Mouse (Mus musculus) MEL (cell line): ENCODE results near the gene Ambp.

Experiments
- CHD2 ChIP-seq: IDR thresholded peaks from 2 replicates; pipeline ENCODE4 v1.6.1; 2011; ENCODE audit warnings: low read length, improper control_type of control experiment
- CTCF ChIP-seq, 3 experiments: IDR thresholded peaks in 2 of 3; conservative IDR thresholded peaks in 1 of 3; 2 replicates each; pipeline ENCODE4 v1.5.1; 2011 to 2012; ENCODE audit warnings: low read length in 3 of 3, low read depth in 2 of 3, mild to moderate bottlenecking in 2 of 3, improper control_type of control experiment in 1 of 3, inconsistent platforms in 1 of 3, mixed read lengths in 1 of 3, moderate library complexity in 1 of 3; ENCODE audit not compliant: control insufficient read depth in 1 of 3, insufficient read depth in 1 of 3, poor library complexity in 1 of 3, severe bottlenecking in 1 of 3
- E2F4 ChIP-seq: IDR thresholded peaks from 2 replicates; pipeline ENCODE4 v1.6.1; 2011; ENCODE audit warnings: low read depth, low read length, improper control_type of control experiment, borderline replicate concordance
- EP300 ChIP-seq, 2 experiments: IDR thresholded peaks; 2 replicates each; pipeline ENCODE4 v1.6.1; 2011; ENCODE audit warnings: improper control_type of control experiment in 2 of 2, low read length in 2 of 2, low read depth in 1 of 2, mild to moderate bottlenecking in 1 of 2
- GATA1 ChIP-seq: IDR thresholded peaks from 2 replicates; pipeline ENCODE4 v1.6.1; 2011; ENCODE audit warnings: low read depth, low read length, improper control_type of control experiment
- KAT2A ChIP-seq: conservative IDR thresholded peaks from 2 replicates; pipeline ENCODE4 v1.6.1; 2012; ENCODE audit warnings: low read depth, low read length, improper control_type of control experiment, inconsistent platforms
- MYB ChIP-seq: IDR thresholded peaks from 2 replicates; pipeline ENCODE4 v1.6.1; 2011; ENCODE audit warnings: mild to moderate bottlenecking, low read depth, low read length, improper control_type of control experiment
- POLR2A ChIP-seq, 2 experiments: IDR thresholded peaks; 2 replicates each; pipeline ENCODE4 v1.6.1; 2011 to 2012; ENCODE audit warnings: low read length in 2 of 2, mild to moderate bottlenecking in 2 of 2, control low read depth in 1 of 2, improper control_type of control experiment in 1 of 2, low read depth in 1 of 2, moderate library complexity in 1 of 2; ENCODE audit not compliant: control insufficient read depth in 1 of 2, insufficient read depth in 1 of 2, poor library complexity in 1 of 2
- SMC3 ChIP-seq: IDR thresholded peaks from 2 replicates; pipeline ENCODE4 v1.6.1; 2011; ENCODE audit warnings: low read depth, low read length, improper control_type of control experiment
- TCF12 ChIP-seq: IDR thresholded peaks from 2 replicates; pipeline ENCODE4 v1.6.1; 2014; ENCODE audit warnings: low read depth, mild to moderate bottlenecking, inconsistent platforms, low read length, improper control_type of control experiment, moderate library complexity
- USF2 ChIP-seq, 2 experiments: IDR thresholded peaks; 2 replicates each; pipeline ENCODE4 v1.6.1; 2011 to 2012; ENCODE audit warnings: improper control_type of control experiment in 2 of 2, low read length in 2 of 2, borderline replicate concordance in 1 of 2, inconsistent platforms in 1 of 2, low read depth in 1 of 2, mild to moderate bottlenecking in 1 of 2; ENCODE audit not compliant: insufficient read depth in 1 of 2
- ZKSCAN1 ChIP-seq: IDR thresholded peaks from 2 replicates; pipeline ENCODE4 v1.6.1; 2012; ENCODE audit warnings: low read depth, mild to moderate bottlenecking, inconsistent platforms, low read length, improper control_type of control experiment, moderate library complexity

DNA sequence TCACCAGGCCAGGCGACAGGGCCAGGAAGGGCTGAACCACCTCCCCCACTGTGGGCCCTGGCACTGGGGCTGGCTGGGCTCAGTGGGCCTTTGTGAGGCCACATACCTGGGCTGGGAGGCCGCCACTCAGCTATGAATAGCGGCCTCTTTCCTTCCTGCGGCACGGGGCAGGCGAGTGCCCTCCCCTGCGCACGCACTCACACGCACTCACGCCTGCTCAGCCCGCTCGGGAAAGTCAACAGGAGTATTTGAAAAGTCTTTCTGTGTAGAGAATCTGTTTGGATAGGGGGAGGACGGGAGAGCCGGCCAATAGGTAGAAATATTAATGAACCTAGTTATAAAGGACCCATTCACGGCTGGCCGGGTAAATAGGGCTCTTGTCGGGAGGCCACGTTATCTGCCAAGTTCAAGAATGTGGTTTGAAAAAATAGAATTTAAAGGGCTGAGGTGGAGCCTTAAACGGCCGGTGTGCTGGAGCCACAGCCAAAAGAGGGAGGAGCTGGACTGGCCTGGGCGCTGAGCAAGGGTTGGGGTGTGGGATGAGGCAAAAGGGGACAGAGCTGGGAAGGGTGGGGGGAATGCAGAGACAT lies 31.8 kb upstream of the Ambp start:
- TF ChIP-seq MYB, result no peak
- TF ChIP-seq CTCF (IDR thresholded peaks at IDR 0.05 in 2 of 3, conservative IDR thresholded peaks at IDR 0.05 in 1 of 3; ENCODE audit: control insufficient read depth in 1 of 3, insufficient read depth in 1 of 3, low read depth in 2 of 3, low read length in 3 of 3, poor library complexity in 1 of 3, severe bottlenecking in 1 of 3), result no peak
- no peak for TF ChIP-seq EP300 (IDR thresholded peaks at IDR 0.05; ENCODE audit: low read depth in 1 of 2, low read length in 2 of 2)
- TF ChIP-seq CHD2, result no peak
- TF ChIP-seq SMC3, result no peak
- TF ChIP-seq ZKSCAN1, result no peak
- no peak for TF ChIP-seq USF2 (IDR thresholded peaks at IDR 0.05; ENCODE audit: borderline replicate concordance in 1 of 2, insufficient read depth in 1 of 2, low read depth in 1 of 2, low read length in 2 of 2)
- TF ChIP-seq GATA1, result no peak
- TF ChIP-seq TCF12, result no peak
- no peak for TF ChIP-seq E2F4
- no peak for TF ChIP-seq POLR2A (IDR thresholded peaks at IDR 0.05; ENCODE audit: control insufficient read depth in 1 of 2, insufficient read depth in 1 of 2, low read depth in 1 of 2, low read length in 2 of 2, poor library complexity in 1 of 2)
- no peak for TF ChIP-seq KAT2A
